Mouse (Mus musculus): ENCODE results near the gene 1700014D04Rik.
A peak's percentile ranks its signal among the peaks of the same experiment; 100 is the strongest.
"Not testable (repeated sequence)": the region's sequence is repeated elsewhere in the genome, so short reads cannot be mapped to it uniquely, and the experiment has no call there.

The 1700014D04Rik gene

DNA sequence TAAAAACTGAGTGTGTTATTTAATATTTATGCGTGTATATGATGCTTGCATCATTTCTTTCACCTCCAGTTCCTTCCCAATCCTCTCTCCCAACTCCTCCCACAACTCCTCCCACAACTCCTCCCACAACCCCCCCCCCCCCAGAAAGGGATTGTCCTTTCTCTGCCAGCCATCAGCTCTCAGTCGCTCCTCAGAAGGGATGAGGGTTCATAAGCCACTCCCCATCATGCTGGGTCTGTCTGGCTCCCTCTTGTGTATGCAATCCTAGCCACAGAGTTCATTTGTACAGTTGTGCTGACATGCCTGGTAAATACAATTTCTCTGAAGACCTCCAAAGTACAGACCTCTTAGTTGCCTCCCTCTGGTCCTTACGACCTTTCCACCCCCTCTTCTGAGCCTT is 11.4 kb downstream of the 1700014D04Rik start:
- no peak for DNase-seq (ENCODE audit: low spot score in 2 of 2)

DNA sequence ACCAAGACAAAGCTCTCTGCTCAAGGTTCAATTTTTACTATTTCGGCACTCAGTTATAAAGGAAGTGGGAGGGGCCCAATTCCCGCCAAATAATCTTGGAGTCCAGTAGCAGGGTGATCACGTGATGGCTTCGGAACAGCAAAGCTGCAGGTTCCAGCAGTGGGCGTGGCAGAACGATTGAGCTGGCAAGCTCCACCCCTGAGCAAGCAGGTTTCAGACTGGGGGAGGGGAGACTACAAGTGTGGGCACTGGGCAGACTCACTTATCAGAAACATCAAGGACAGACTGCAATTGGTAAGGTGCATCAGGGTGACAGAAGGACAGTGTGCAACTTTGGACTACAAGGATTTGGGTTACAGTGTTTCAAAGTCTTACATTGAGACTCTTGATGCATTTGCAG is 12.2 kb downstream of the 1700014D04Rik start:
- not testable (repeated sequence) for DNase-seq (ENCODE audit: low spot score in 2 of 2)

DNA sequence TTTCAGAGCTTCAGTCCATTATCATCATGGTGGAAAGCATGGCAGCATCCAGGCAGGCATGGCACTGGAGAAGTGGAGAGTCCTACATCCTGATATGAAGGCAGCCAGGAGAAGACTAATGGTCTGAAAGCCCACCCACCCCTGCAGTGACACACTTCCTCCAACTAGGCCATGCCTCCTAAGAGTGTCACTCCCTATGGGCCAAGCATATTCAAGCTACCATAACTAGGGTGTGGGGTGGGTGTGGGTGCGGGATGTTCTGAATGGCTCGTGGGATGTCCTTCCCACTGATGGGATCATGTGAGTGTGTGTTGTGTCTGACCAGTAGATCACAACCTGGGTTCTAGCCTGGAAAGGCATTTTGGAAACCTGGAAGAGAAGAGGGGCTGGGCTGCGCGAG is 12.6 kb downstream of the 1700014D04Rik start:
- DNase-seq (ENCODE audit: low spot score in 2 of 2): no peak

DNA sequence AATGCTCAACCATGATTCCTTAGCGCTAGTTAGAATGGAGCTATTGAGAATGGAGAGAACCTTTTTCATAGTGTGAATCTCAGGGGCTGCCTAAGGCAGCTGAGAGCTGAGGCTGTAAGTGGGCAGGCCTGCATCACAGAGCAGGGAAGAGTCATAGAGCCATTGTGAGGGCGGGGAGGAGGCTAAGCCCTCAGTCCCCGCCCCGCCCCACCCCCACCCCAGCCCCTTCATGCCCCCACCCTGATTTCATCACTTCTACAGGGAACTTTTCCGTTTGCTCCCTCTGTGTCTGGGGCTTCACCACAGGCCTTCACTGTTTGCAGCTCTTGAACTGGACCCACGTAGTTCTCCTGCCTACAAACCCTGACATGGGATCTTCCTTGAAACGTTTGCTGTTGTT is 14.9 kb downstream of the 1700014D04Rik start, which contains the start of gene Spata31d1d:
TSS of gene Spata31d1d (minus strand) at position 101 of the 400 bp plus-strand sequence.
- no peak for DNase-seq (ENCODE audit: low spot score in 2 of 2)

DNA sequence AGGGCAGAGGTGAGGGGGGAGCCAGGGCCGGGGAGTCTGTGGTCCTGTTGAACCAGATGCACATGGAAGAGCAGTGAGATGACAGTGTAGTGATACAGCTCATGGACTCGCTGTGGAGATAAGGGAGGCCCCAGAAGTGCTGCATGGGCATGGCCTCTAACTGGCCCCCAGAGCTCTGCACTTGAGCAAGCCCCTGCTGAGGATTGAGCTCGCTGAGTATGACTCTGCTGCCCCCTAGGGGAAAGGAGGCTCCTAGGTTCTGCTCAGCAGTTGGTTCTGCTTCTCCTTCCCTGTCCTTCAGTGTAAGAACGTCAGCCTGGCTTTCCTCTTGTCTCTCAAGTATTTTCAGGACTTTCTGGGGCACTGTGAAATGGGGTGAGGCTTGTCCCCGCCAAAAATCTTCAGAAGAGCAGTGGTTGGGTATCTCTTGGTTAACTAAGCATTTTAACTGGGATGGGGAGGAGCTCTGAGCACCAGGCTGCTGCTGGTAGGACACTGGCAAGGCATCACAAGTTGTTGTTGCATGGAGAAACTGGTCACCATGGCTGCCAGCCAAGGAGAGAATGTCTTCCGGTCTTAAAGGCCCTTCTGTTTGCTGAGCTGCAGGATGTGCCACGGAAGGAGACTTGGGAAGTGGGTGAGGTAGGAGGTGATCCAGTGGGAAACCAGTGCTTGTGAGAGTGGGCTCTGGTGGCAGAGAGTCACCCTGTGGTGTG is 18.0 kb downstream of the 1700014D04Rik start:
- peak; percentile 60 to 76 for DNase-seq (ENCODE audit: low spot score in 2 of 2)

DNA sequence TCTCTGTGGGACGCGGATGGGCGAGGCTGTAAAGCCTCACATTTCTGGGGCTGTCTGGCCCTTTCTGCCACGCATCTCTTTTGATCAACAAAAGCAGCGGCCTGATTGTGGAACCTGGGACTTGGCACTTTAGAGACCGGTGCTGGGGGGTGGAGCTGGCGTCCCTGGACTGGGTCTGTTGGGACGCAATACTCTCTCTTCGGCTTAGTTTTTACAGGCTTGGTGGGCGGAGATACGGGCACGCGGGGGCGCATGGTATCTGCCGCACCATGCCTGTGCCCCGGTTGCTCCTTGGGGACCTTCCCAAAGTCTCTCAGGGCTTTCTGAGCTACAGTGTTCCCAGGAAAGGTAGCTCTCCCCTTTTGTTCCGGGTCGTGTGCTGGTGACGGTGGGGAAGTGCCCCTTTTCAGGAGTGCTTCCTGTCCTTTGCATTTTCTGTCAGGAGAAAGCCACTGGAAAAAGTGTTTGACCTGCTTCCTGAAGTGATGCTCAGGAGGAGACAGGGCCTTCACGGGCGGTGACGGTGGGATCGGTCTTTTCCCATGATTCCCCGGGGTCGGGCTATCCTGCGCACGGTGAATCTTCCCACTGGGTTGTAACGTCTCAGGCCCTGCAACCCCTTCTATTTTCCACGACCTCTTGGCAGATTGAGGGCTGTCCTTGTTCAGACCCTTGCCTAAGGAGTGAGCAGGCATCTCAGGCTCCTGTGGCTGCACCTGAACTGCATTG is 20.2 kb downstream of the 1700014D04Rik start:
- DNase-seq (ENCODE audit: low spot score in 2 of 2): no peak

DNA sequence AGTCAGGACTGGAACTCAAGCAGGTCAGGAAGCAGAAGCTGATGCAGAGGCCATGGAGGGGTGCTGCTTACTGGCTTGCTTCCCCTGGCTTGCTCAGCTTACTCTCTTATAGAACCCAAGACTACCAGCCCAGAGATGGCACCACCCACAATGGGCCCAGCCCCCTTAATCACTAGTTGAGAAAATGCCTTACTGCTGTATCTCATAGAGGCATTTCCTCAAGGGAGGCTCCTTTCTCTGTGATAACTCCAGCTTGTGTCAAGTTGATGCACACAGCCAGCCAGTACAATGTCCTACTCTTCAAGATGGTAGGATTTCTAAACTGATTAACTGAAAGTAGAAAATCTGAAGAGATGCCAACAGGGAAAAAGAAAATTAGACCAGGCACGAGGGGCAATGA is 24.5 kb downstream of the 1700014D04Rik start:
- not testable (repeated sequence) for DNase-seq (ENCODE audit: low spot score in 2 of 2)

DNA sequence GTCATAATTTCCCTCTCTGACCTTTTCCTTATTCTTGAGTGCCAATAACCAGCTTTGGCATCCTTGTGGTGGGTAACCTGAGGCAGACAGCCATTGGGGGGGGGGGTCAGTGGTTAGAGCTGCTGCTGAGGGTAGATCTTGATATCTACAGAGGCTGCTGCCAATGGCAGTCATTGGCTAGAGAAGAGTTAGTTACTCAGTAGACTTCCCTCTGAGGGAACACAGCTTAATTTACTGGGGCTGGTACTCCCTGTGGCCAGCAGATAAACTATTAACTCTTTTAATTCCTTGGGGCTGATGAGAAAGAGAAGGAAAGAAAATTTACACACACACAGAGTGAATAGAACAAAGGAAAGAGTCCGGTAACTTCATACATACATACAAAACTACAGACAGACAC is 27.1 kb downstream of the 1700014D04Rik start:
- no peak for DNase-seq (ENCODE audit: low spot score in 2 of 2)

DNA sequence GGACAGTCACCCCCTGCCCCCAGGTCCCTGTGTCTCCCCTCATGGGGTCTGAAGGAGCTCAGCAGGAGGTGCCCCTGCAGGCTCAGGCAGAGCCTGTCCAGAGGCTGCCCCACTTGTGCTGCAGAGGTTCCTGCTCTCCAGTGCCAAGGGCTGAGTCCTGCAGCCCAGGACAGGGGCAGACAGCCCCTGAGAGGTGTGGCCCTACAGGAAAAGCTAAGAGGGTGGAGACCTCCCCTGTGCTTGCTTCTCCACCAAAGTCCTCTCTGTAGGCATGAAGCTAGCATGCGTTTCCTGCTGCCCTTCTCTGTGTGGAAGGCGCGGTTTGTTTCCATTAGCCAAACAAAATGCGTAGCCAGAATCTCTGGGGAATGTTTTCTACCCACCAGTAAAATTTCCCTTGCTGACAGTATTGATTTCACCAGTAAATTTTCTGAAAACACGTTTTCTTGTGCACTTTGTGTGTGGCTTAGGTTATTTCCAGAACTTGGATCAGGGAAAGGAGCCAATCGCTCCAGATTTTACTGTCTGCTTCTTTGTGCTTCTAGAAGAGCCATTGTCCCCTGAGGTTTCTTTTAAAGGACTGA is 27.6 kb downstream of the 1700014D04Rik start:
- DNase-seq (ENCODE audit: low spot score in 2 of 2): not testable (repeated sequence)

DNA sequence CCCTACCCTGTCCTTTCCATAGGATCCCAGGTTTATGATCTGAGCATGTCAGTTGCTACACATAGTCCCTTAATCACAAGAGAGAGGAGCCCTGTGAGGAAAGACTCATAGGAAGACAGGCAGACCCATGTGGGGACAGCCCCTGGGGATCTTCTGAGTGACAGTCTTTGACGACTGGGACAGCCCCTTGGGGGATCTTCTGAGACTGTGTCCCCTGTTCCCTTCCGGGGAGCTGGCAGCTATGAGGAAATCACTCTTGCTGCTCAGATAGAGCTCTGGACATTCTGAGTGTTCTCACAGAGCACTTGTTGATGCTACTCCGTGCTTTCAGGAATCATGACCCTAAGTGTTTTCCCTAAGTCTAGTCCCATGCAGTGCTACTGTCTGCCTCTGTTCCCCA is 32.8 kb downstream of the 1700014D04Rik start:
- DNase-seq (ENCODE audit: low spot score in 2 of 2): no peak

DNA sequence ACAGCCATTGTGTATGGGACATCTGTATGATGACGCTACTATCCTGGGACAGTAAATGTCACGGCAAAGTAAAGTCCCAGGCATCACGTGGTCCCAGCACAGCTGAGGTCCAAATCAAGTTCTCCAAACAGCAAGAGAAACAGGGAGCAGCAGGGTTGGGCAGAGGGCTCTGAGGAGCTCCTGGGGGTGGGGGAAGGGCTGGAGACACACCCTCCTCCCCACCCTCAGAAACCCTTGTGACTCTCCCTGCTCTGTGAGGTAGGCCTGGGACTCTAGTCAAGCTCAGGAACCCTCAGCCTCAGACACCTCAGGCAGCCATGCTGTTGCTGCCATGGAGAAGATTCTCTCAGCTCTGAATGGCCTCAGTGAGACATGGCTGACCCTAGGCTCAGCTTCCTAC is 34.6 kb downstream of the 1700014D04Rik start, which contains the start of gene Spata31d1b:
TSS of gene Spata31d1b (plus strand) at position 301 of the 400 bp plus-strand sequence.
- DNase-seq (ENCODE audit: low spot score in 2 of 2): not testable (repeated sequence)

DNA sequence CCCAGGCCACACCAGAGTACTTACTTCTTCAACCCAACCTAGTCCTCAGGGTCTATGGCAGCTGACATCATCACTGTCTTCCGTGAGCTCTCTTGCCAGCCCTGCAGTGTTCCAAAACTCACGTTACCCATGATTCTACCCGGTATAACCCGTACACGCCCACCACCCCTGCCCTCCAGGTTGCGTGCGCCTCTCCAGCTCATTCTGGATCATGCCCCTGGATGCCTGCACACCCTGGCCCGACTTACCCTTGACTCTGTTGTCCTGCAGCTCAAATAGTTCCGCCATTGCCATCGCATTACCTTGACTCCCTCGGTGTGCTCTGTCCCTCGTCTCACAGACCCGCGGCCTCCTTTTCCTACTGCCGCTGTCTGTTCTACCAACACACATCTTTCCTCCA is 36.3 kb downstream of the 1700014D04Rik start, which contains the start of gene Spata31d1a:
TSS of gene Spata31d1a (minus strand) at position 101 of the 400 bp plus-strand sequence.
- no peak for DNase-seq (ENCODE audit: low spot score in 2 of 2)

DNA sequence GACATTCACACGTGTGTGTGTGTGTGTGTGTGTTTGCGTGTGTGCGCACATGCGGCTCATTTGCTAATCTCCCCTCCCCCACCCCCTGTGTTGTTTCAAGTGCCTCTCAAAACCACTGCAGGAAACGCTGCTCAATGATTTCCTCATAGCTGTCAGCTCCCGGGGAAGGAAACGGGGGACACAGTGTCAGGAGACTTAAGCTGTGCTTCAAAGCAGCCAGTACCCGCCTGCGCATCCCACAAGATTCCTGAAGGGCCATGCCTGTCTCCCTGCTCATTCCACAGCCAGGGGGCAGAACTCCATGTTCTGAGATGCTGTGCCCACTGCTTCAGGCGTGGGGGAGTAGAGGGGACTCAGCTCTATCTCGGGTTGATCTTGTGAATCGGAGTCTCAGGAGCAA is 42.0 kb downstream of the 1700014D04Rik start:
- DNase-seq (ENCODE audit: low spot score in 2 of 2): no peak

DNA sequence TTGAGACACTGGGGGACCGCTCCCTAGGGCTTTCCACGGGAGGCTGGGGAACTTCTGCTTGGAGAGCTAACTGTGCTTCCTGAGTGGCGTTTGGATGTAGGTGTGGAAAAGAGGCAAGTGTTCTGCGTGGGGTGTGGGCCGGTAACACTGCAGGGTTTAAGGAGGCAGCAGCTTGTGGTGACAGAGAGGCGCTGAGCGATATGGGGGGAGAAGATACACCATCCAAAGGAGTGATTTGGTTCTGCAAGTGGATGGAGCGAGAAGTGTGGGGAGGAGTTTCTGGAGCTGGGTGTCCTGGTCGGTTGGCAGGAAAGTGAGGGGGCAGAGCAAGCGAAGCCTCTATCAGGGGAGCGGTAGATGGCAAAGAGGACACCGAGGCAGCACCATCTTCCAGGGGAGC is 43.0 kb downstream of the 1700014D04Rik start:
- DNase-seq (ENCODE audit: low spot score in 2 of 2): peak in 1 of 2 experiments; percentile 20

DNA sequence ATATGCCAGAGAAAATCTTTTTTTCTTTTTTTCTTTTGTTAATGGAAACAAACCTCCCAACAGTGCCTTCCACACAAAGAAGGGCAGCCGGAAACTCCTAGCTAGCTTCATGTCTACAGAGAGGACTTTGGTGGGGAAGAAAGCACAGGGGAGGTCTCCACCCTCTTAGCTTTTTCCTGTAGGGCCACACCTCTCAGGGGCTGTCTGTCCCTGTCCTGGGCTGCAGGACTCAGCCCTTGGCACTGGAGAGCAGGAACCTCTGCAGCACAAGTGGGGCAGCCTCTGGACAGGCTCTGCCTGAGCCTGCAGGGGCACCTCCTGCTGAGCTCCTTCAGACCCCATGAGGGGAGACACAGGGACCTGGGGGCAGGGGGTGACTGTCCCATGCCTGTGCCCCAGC is 46.4 kb downstream of the 1700014D04Rik start:
- DNase-seq (ENCODE audit: low spot score in 2 of 2): not testable (repeated sequence)

DNA sequence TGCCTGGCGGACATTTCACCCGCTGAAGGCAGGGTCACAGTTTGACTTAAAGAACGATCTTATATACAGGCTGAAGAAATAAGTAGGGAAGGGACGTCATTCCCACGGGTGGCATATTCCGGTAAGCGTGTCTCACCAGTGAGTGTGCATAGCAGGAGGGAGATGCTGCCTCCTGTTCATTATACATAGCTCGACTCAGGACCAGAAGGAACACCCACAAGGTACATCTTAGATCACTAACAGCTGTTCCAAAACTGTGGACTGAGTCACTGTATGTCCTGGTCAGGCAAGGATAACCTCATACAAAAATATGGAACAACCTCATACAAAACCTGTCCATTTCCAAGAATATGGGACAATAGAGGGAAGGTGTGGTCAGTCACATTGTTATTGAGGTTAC is 47.4 kb downstream of the 1700014D04Rik start:
- no peak for DNase-seq (ENCODE audit: low spot score in 2 of 2)

DNA sequence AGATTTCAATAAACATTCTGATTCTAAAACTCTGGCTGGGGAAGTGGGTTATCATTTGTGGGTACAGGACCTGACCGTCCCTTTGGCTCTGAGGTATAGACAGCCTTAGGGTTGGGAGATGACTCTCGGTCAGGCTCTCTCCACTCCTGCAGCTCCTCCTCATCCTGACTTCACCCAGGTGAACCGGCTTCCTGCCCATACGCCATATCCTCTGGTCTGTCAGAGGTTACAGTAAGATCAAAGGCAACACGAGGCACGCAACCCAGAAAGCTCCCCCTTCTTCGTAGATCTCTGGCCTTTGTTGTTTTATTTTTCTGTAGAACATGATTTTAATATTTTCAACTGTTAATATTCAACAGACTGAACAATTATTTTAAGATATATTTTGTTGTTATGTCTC is 50.8 kb downstream of the 1700014D04Rik start:
- DNase-seq (ENCODE audit: low spot score in 2 of 2): no peak

DNA sequence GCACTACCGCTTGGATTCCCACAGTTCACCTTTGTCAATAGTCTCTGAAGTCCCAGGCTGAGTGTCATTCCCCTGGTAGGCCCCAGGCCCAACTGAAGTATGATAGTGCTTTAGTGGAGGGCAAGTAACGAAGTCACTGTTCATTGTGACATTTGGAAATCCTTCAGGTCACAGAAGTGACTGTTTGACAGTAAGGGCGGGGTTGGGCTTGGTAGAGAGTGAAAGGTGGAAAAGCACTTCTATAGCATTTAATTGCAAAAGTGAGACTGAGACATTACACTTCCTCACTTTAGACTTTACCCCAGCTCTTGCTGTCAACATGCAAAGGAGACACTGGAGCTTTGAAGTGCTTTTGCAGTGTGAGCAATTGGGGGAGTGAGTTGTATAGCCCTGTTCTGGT is 52.5 kb downstream of the 1700014D04Rik start, which contains the start of gene 4921517D22Rik:
TSS of gene 4921517D22Rik (minus strand) at position 101 of the 400 bp plus-strand sequence.
- DNase-seq (ENCODE audit: low spot score in 2 of 2): no peak

DNA sequence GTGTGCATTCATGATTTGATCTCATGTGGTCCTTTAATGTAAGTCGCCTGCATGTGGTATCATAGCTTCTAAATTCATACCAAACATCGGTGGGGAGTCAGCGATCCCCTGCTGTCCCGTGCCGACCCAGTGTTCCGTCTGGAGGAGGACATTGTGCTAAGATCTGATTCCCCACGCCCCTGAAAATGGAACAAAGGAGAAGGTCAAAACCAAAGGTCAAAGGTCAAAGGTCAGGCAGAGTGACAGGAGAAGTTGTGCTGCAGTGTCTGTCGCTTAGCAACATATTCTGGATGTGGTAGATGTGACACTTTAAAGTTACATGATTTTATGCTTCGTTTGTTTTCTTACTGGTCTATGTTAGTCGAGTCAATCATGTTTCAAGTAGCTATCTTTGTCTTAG is 55.1 kb downstream of the 1700014D04Rik start:
- DNase-seq (ENCODE audit: low spot score in 2 of 2): no peak
